Mouse (Mus musculus) mouse trophoblast stem cell (cell line): Measurements from ENCODE around the gene Cxcl12.

Source experiments
- in situ Hi-C, 2 experiments: fragments of 300-500 bp; cut with MseI, MboI; formaldehyde crosslinking; loops; 2 replicates in 1 of 2; 3 replicates in 1 of 2; pipeline ENCODE4 v1.15.1; 2025

The Cxcl12 gene

DNA sequence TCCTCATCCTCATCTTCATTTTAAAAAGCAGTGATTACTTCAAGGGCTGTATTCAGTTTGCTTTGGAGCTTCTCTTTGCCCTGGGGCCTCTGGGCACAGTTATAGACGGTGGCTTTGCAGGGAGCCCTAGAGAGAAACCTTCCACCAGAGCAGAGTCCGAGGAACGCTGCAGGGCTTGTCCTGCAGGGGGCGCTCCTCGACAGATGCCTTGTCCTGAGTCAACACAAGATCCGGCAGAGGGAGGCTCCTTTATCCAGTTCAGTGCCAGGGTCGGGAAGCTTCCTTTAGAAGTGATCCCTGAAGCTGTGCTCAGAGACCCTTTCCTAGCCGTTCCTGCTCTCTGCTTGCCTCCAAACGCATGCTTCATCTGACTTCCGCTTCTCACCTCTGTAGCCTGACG lies 5.5 kb downstream of the Cxcl12 start:
- in situ Hi-C loops = loop anchor here in 1 of 2 experiments (10.0 kb wide), 1 partner anchor 651 kb away; no protein-coding TSS in a partner anchor

GRCm38 (mm10) chr6:117175113-117175793 lies 6.9 kb downstream of the Cxcl12 start:
- in situ Hi-C loops = loop anchor here in 1 of 2 experiments (10.0 kb wide), 1 partner anchor 650 kb away; no protein-coding TSS in a partner anchor

DNA sequence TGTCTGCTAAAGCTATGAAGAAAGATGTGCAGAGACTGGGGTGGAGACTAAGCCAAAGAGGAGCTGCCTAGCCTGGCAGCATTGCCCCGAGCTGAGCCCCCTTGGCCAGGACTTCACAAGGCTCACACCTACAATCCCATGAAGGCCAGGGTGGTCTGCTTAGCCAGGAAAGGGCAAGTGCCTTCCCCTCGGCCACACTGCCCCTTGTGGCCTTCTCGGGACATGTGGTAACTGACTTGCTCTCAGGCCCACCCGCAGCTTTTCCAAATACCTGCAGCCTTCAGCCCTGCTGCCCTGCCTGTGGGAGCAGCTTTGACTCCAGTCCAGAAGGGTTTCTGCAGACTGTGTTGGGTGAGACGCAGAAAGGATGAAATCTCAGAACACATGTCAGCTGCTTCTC lies 8.1 kb downstream of the Cxcl12 start:
- in situ Hi-C loops = loop anchor here in 1 of 2 experiments (10.0 kb wide), 1 partner anchor 648 kb away; no protein-coding TSS in a partner anchor

DNA sequence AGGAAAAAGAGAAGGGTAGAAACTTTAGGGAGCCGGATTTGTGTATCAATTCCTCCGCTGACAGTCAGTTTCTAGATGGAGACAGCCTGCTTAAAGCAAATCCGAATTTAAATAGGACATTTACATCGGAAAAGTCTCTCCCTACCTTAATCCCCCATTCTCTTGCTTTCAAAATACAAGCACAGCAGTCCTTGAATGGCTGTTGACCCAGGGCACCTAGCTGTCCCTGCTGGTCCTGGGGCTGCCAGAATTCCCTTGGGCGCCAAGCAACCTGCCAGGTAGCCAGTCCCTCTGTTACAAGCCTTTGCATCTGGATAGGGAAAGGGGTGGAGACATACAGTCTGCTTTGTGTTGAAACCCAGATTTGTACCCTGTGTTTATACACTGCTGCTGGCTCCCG lies 12.0 kb downstream of the Cxcl12 start:
- in situ Hi-C loops = no loop called here

GRCm38 (mm10) chr6:117185381-117185780 lies 17.0 kb downstream of the Cxcl12 start:
- in situ Hi-C loops = no loop called here

GRCm38 (mm10) chr6:117190453-117190852 lies 22.1 kb downstream of the Cxcl12 start:
- in situ Hi-C loops = no loop called here

- in situ Hi-C loops = no loop called here
Observed at GRCm38 (mm10) chr6:117191741-117192140, 23.4 kb downstream of the Cxcl12 start.

GRCm38 (mm10) chr6:117192678-117193077 lies 24.3 kb downstream of the Cxcl12 start:
- in situ Hi-C loops = no loop called here

- in situ Hi-C loops = no loop called here
Observed at GRCm38 (mm10) chr6:117195270-117195669, 26.9 kb downstream of the Cxcl12 start.

DNA sequence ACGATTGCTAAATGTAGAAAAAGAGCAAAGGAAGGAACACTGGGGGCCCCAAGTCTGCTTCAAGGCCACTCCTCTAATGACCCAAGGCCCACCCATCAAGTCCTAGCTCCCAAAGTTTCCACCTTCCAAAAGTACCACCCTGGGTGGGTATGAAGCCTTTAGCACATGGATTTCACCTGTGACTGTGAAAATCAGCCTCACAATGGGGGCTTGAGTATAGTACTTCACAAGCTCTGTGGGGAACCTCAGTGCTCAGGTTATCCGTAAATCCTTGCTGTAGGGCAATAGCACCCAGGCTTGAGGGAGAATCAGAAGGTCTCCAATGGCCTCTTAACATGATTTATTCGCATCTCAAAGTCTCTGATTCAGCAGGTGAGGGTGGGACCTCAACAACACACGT lies 30.5 kb downstream of the Cxcl12 start:
- in situ Hi-C loops = no loop called here

- in situ Hi-C loops = no loop called here
Observed at GRCm38 (mm10) chr6:117199718-117200117, 31.4 kb downstream of the Cxcl12 start.

DNA sequence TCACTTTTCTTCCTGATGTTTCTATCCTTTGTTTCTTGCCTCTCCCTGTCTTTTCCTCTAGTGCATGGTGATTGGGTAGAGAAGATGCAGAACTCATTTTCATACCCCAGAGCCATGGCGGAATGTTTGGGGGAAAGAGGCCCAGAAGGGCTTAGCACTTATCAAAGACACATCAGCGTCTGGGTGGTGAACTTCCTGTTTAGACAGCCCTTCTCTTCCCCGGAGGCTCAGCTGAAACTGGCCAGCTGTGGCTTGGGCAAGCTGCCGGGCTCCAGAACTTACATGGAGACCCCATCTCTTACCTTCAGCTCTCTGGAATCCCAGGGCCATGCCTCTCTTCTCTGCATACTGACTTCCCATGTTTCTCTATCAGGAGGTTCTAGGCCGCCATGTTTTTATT lies 32.6 kb downstream of the Cxcl12 start:
- in situ Hi-C loops = no loop called here

DNA sequence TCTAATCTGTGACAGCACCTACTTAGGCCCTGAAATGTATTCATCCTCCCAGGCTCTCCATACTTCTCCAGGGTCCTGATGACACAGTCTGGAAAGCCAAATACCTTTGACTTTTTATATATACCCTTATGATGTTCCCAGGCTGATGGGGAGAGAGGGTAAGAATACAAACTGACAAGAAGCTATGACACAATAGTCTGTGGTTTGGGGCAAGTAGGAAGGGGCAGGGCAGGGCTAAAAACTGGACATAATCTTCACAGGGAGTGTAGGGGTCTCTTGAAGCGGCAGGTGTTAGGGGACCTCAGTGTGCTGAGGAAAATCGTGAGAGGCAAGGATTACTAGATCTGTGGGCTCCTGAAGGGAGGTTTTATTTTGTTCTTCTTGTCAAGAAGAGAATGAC lies 33.1 kb downstream of the Cxcl12 start:
- in situ Hi-C loops = no loop called here

DNA sequence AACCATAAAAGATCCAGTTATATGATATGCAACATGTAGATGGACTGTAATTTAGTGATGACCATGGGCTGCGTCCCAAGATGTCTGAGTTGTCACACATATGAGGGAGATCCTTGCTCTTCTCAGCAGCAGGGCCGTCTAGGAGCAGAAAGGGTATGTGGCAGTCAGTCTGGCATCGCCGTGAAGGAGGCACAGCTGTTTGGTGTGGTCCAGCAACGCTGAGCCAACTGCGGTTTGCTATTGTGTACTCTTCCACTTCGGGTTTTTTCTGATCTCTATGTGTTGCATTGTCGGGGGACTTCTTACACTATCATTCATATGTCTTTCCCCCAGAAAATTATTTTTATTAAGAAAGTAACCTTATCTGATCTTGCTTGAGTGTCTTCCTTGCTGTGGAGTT lies 33.5 kb downstream of the Cxcl12 start:
- in situ Hi-C loops = no loop called here

DNA sequence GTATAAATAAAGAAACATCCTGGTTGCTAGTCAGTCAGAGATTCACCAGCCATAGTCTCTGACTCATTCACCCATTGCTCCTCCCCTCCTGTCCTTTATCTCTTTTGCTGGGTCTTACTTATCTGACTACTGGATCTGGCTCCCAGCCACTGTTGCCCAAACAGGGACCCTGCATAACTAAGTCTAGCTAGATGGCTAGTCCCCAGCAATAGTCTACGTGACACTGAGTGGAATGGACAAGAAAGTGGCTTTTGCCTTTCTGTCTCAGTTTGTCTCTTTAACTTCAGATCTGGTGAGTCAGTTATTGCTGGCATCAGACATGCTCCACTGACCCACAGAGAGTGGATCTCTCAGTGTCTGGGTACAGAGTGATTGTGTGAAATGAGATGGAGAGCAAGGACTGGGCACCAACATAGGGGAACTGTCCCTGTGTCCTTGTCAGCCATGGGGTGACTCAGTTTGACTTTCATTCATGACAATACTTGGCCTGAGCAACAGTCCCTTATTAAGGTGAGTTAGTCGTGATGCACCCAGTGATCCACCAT lies 34.6 kb downstream of the Cxcl12 start:
- in situ Hi-C loops = no loop called here

GRCm38 (mm10) chr6:117204112-117204511 lies 35.8 kb downstream of the Cxcl12 start:
- in situ Hi-C loops = no loop called here

- in situ Hi-C loops = no loop called here
Observed at GRCm38 (mm10) chr6:117206834-117207233, 38.5 kb downstream of the Cxcl12 start.

DNA sequence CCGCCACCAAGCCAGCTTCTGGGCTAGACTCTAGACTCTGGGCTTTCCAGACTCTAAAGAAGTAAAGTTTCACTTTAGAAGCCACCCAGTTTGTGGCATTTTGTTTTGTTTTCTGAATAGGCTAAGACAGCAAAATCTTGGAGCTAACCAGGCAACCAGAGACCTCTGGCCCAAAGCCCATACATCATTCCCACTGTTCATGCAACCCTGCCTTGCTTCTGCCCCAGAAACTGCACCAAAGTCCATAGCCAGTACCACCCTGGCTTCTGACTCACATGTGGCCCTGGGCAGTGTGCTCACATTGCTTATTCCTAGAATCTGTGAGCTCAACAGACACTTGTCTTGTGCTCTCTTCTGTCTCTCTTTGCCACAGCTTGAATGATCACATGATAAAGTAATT lies 39.0 kb downstream of the Cxcl12 start:
- in situ Hi-C loops = no loop called here

DNA sequence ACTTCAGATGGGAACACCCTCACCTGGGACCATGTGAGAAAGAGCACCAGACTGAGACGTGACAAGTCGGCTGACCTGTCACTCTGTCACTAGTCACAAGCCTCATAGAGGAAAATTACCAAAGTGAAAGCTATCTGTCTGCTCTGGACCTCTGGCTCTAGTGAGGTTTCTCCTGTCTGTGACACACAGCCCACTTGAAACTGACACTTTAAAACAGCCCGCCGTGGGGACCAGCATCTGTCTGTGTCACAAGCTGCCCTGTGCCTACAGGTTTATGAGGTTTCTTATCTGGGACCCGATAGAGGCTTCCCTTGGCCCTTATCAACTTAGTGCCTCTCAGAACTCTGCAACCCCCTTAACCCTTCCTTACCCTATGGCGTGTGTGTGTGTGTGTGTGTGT lies 41.8 kb downstream of the Cxcl12 start:
- in situ Hi-C loops = no loop called here

DNA sequence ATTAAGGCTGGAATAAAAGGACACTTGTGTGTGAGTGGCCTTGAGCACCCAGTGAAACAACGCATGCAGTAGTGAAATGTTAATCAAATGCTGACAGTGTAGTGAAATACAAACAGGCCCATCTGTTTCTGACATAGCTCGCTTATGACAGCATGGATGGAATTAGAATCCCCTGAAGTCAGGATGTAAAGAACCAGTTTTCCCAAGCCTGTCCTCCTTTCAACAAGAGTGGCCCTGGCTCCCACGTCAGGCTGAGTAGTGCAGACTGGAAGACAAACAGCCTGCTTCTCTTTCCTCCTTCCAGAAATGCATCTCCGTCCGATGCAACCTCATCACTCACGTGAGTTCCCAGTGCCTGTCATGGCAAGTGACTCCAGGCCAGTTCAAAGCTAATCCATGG lies 42.2 kb downstream of the Cxcl12 start:
- in situ Hi-C loops = no loop called here

DNA sequence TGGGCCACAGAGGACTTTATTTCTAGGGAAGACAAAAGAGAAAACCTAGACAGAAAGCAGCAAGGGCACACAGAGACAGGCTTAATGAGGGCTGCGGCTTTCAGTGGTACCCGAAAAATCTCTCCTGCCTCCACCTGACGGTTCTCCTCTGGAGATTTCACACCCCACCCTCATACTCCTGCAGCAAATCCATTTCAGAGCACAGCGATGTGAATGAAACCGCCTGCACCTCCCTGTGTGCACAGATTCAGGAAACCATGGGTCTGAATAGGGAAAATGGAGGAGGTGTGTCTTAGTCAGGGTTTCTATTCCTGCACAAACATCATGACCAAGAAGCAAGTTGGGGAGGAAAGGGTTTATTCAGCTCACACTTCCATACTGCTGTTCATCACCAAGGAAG lies 46.2 kb downstream of the Cxcl12 start:
- in situ Hi-C loops = no loop called here

- in situ Hi-C loops = no loop called here
Observed at GRCm38 (mm10) chr6:117218442-117219299, 50.3 kb downstream of the Cxcl12 start.

DNA sequence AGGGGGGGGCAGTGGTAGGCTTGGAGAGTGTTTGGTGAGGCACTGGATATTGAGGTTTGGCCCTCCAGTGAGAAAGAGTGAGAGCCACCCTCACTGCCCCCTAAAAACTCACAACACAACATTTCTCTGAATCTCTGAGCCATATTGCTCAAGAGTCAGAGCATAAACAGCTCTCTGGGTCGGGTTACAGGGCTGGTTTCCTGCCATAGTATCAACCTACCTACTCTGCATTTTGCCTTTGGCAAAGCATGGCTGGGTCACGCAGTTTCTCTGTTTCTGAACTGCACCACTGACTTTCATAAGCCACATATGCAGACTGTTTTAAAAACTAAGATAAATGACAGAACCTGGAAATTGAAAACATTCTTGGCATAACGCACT lies 51.0 kb downstream of the Cxcl12 start:
- in situ Hi-C loops = no loop called here
